Mouse (Mus musculus) stomach, embryonic 15.5 days (tissue): ENCODE results near the gene Rab11fip3. TPM values are rescaled to one million over a fixed set of nuclear protein-coding genes. Genes with fewer than 3 reads are reported as not detected.
"Not testable (repeated sequence)": the region's sequence is repeated elsewhere in the genome, so short reads cannot be mapped to it uniquely, and the experiment has no call there.

Source experiments
- ATAC-seq: fragments of 200-750 bp; cut with Nextera tagmentation; 2 replicates; pipeline ENCODE4 v1.8.0; 2017; ENCODE audit warnings: low read depth, moderate number of reproducible peaks, moderate TSS enrichment; ENCODE audit not compliant: insufficient read depth, low FRiP score
- H3K27ac ChIP-seq: fragments of 300-500 bp; sonication (generic); 2 replicates; pipeline ENCODE4 v1.5.1; 2015; ENCODE audit warnings: mild to moderate bottlenecking, inconsistent platforms
- H3K27me3 ChIP-seq: fragments of 300-500 bp; sonication (generic); replicated peaks from 2 replicates; pipeline ENCODE4 v1.6.1; 2015; ENCODE audit warnings: inconsistent platforms
- H3K36me3 ChIP-seq: fragments of 300-500 bp; sonication (generic); 2 replicates; pipeline ENCODE4 v1.6.1; 2015; ENCODE audit warnings: inconsistent platforms
- H3K4me1 ChIP-seq: fragments of 300-500 bp; sonication (generic); 2 replicates; pipeline ENCODE4 v1.6.1; 2015; ENCODE audit warnings: inconsistent platforms
- H3K4me2 ChIP-seq: fragments of 300-500 bp; sonication (generic); 2 replicates; pipeline ENCODE4 v1.6.1; 2015; ENCODE audit warnings: mild to moderate bottlenecking, inconsistent platforms
- H3K4me3 ChIP-seq: fragments of 300-500 bp; sonication (generic); replicated peaks from 2 replicates; pipeline ENCODE4 v1.5.1; 2015; ENCODE audit warnings: inconsistent platforms
- H3K9ac ChIP-seq: fragments of 300-500 bp; sonication (generic); 2 replicates; pipeline ENCODE4 v1.6.1; 2015; ENCODE audit warnings: inconsistent platforms
- H3K9me3 ChIP-seq: fragments of 300-500 bp; sonication (generic); 2 replicates; pipeline ENCODE4 v1.6.1; 2016; ENCODE audit warnings: inconsistent platforms
- WGBS: fragments of 180-500 bp; shearing (Covaris S2); methylation state at CpG from one replicate; pipeline ENCODE4 v1.1.7; 2015; 5-methylcytosine and 5-hydroxymethylcytosine counted together
- polyA plus RNA-seq: library from polyadenylated mRNA; unstranded; fragments of >200 nt; fragmentation: Nextera tagmentation; extraction: Ambion mirVana; gene quantifications from 2 replicates; pipeline ENCODE4 v1.2.1, GENCODE M21; 2015

The Rab11fip3 gene
- 11.9 and 13.3 TPM in 2 replicates for polyA plus RNA-seq

- H3K4me3 ChIP-seq: peak within 1 kb of the TSS; percentile 94
- H3K4me2 ChIP-seq: peak within 1 kb of the TSS; percentile 87
- H3K27ac ChIP-seq: peak within 1 kb of the TSS; percentile 53; the same call in 1 of the 2 replicates
- WGBS: under 1% methylated on average over 93 of the region's 94 CpGs
- H3K4me1 ChIP-seq: peaks cover 34% of the 10 kb centered on the region
- no peaks in the 10 kb centered on the region for H3K9me3 ChIP-seq
- no peaks in the 10 kb centered on the region for H3K36me3 ChIP-seq
- ATAC-seq: peak; percentile 89
- no peaks in the 10 kb centered on the region for H3K27me3 ChIP-seq
- peak within 1 kb of the TSS; percentile 73 for H3K9ac ChIP-seq
These were observed at the start of gene Rab11fip3 for GRCm38 (mm10) chr17:26068831-26069739. TSS of gene Rab11fip3 (minus strand) at chr17:26069555.

GRCm38 (mm10) chr17:26116503-26117258 is 47.3 kb upstream of the Rab11fip3 start:
- no peaks in the 10 kb centered on the region for H3K9me3 ChIP-seq
- 77% methylated on average over 17 of the region's 17 CpGs for WGBS
- peak overlapping the region; percentile 48; the same call in 1 of the 2 replicates for H3K27ac ChIP-seq
- no peaks in the 10 kb centered on the region for H3K36me3 ChIP-seq
- no peak overlapping the region for H3K4me2 ChIP-seq
- ATAC-seq: no peak
- no peak overlapping the region for H3K4me3 ChIP-seq
- peaks cover 42% of the 10 kb centered on the region for H3K27me3 ChIP-seq
- no peak overlapping the region for H3K9ac ChIP-seq
- H3K4me1 ChIP-seq: peaks cover 20% of the 10 kb centered on the region

GRCm38 (mm10) chr17:26115956-26116487 is 46.7 kb upstream of the Rab11fip3 start:
- no peak for ATAC-seq
- Histone ChIP-seq H3K36me3 (no peaks in the 10 kb centered on the region), H3K9me3 (no peaks in the 10 kb centered on the region), H3K27ac (peak overlapping the region; percentile 40; the same call in 1 of the 2 replicates), H3K9ac (no peak overlapping the region), H3K27me3 (peaks cover 48% of the 10 kb centered on the region), H3K4me1 (peaks cover 20% of the 10 kb centered on the region), H3K4me3 (no peak overlapping the region), H3K4me2 (no peak overlapping the region)
- 40% methylated on average over 3 of the region's 3 CpGs for WGBS

GRCm38 (mm10) chr17:26115205-26115898 is 46.0 kb upstream of the Rab11fip3 start:
- Histone ChIP-seq H3K4me3 (no peak overlapping the region), H3K9ac (no peak overlapping the region), H3K4me2 (no peak overlapping the region), H3K27ac (0 out of 2 replicates have a peak overlapping the region, but pooled peaks have one; percentile 40), H3K4me1 (peaks cover 19% of the 10 kb centered on the region), H3K36me3 (no peaks in the 10 kb centered on the region), H3K27me3 (peaks cover 55% of the 10 kb centered on the region), H3K9me3 (no peaks in the 10 kb centered on the region)
- no peak for ATAC-seq
- WGBS: 72% methylated on average over 7 of the region's 7 CpGs

GRCm38 (mm10) chr17:26114461-26114860 is 45.1 kb upstream of the Rab11fip3 start:
- not testable (repeated sequence) for H3K27ac ChIP-seq, H3K4me3 ChIP-seq, H3K9ac ChIP-seq, ATAC-seq, H3K36me3 ChIP-seq, H3K9me3 ChIP-seq, H3K4me2 ChIP-seq, H3K4me1 ChIP-seq
- H3K27me3 ChIP-seq: peaks cover 55% of the 10 kb centered on the region
- 63% methylated on average over 7 of the region's 7 CpGs for WGBS

- peaks cover 9% of the 10 kb centered on the region for H3K4me1 ChIP-seq
- H3K27me3 ChIP-seq: peaks cover 55% of the 10 kb centered on the region
- H3K27ac ChIP-seq: peak overlapping the region; percentile 9; the same call in 1 of the 2 replicates
- peak overlapping the region; percentile 57 for H3K4me3 ChIP-seq
- H3K4me2 ChIP-seq: peak overlapping the region; percentile 95
- WGBS: 9% methylated on average over 8 of the region's 8 CpGs
- no peaks in the 10 kb centered on the region for H3K36me3 ChIP-seq
- no peak overlapping the region for H3K9ac ChIP-seq
- no peaks in the 10 kb centered on the region for H3K9me3 ChIP-seq
- ATAC-seq: no peak
These were observed 44.7 kb upstream of the Rab11fip3 start for GRCm38 (mm10) chr17:26114061-26114460.

- WGBS: under 1% methylated on average over 62 of the region's 75 CpGs
- Histone ChIP-seq H3K4me1 (peaks cover 9% of the 10 kb centered on the region), H3K9me3 (no peaks in the 10 kb centered on the region), H3K4me3 (peak within 1 kb of the TSS; percentile 57), H3K27me3 (peaks cover 55% of the 10 kb centered on the region), H3K27ac (peak within 1 kb of the TSS; percentile 9; the same call in 1 of the 2 replicates), H3K9ac (peak within 1 kb of the TSS; percentile 51), H3K4me2 (peak within 1 kb of the TSS; percentile 95), H3K36me3 (no peaks in the 10 kb centered on the region)
- peak; percentile 75 for ATAC-seq
These were observed 44.0 kb upstream of the Rab11fip3 start, which contains the start of gene Tmem8 for GRCm38 (mm10) chr17:26113181-26113948. TSS of gene Tmem8 (plus strand) at chr17:26113299.

- peak overlapping the region; percentile 95 for H3K4me2 ChIP-seq
- no peak overlapping the region for H3K27ac ChIP-seq
- H3K4me1 ChIP-seq: peaks cover 9% of the 10 kb centered on the region
- H3K4me3 ChIP-seq: peak overlapping the region; percentile 57
- no peaks in the 10 kb centered on the region for H3K36me3 ChIP-seq
- 19% methylated on average over 14 of the region's 14 CpGs for WGBS
- ATAC-seq: no peak
- no peaks in the 10 kb centered on the region for H3K9me3 ChIP-seq
- peak overlapping the region; percentile 51; the same call in 1 of the 2 replicates for H3K9ac ChIP-seq
- H3K27me3 ChIP-seq: peaks cover 55% of the 10 kb centered on the region
These were observed 43.4 kb upstream of the Rab11fip3 start for GRCm38 (mm10) chr17:26112751-26113150.

- Histone ChIP-seq H3K9ac (no peak overlapping the region), H3K4me3 (no peak overlapping the region), H3K27me3 (peaks cover 52% of the 10 kb centered on the region), H3K9me3 (no peaks in the 10 kb centered on the region), H3K4me2 (no peak overlapping the region), H3K4me1 (peaks cover 9% of the 10 kb centered on the region), H3K36me3 (no peaks in the 10 kb centered on the region), H3K27ac (no peak overlapping the region)
- 29% methylated on average over 4 of the region's 4 CpGs for WGBS
- ATAC-seq: no peak
These were observed 42.4 kb upstream of the Rab11fip3 start for GRCm38 (mm10) chr17:26111722-26112121.

GRCm38 (mm10) chr17:26111024-26111423 is 41.7 kb upstream of the Rab11fip3 start:
- peaks cover 46% of the 10 kb centered on the region for H3K27me3 ChIP-seq
- no peaks in the 10 kb centered on the region for H3K36me3 ChIP-seq

More at GRCm38 (mm10) chr17:26111024-26111423, 41.7 kb upstream of the Rab11fip3 start:
- no peaks in the 10 kb centered on the region for H3K9me3 ChIP-seq
- no peak for ATAC-seq
- H3K27ac ChIP-seq: no peak overlapping the region
- peaks cover 9% of the 10 kb centered on the region for H3K4me1 ChIP-seq
- H3K4me2 ChIP-seq: no peak overlapping the region
- H3K4me3 ChIP-seq: no peak overlapping the region
- 21% methylated on average over 4 of the region's 4 CpGs for WGBS
- H3K9ac ChIP-seq: no peak overlapping the region
